Mouse (Mus musculus): ENCODE data around the gene Gspt1. TPM values are rescaled to one million over a fixed set of nuclear protein-coding genes. Genes with fewer than 3 reads are reported as not detected.

The Gspt1 gene
- polyA plus RNA-seq, 1 experiment: 26.2 TPM

GRCm38 (mm10) chr16:11263266-11263665, 9.1 kb upstream of the Gspt1 start:
- no peak overlapping the region for H3K4me3 ChIP-seq (ENCODE audit: extremely low read depth, insufficient read depth, insufficient read length)
- no peak for DNase-seq (ENCODE audit: low read depth in 1 of 2, low spot score in 2 of 2)
- H3K27me3 ChIP-seq (ENCODE audit: control insufficient read depth, insufficient read depth, low read length): no peaks in the 10 kb centered on the region
- no peak overlapping the region for H3K27ac ChIP-seq (ENCODE audit: insufficient read depth, low read length)
- TF ChIP-seq POLR2A (IDR thresholded peaks at IDR 0.05; ENCODE audit: low read depth, low read length): no peak
- no peak for TF ChIP-seq CTCF (IDR thresholded peaks at IDR 0.05; ENCODE audit: extremely low read depth, insufficient read depth, insufficient read length, insufficient replicate concordance)
- H3K4me1 ChIP-seq (ENCODE audit: control insufficient read depth, insufficient read depth, insufficient read length): no peaks in the 10 kb centered on the region
- no peaks in the 10 kb centered on the region for H3K36me3 ChIP-seq (ENCODE audit: control insufficient read depth, insufficient read depth, low read length)

- no peaks in the 10 kb centered on the region for H3K27me3 ChIP-seq (ENCODE audit: control insufficient read depth, insufficient read depth, low read length)
- no peak for DNase-seq (ENCODE audit: low read depth in 1 of 2, low spot score in 2 of 2)
- TF ChIP-seq POLR2A (IDR thresholded peaks at IDR 0.05; ENCODE audit: low read depth, low read length): no peak
- TF ChIP-seq CTCF (IDR thresholded peaks at IDR 0.05; ENCODE audit: extremely low read depth, insufficient read depth, insufficient read length, insufficient replicate concordance): no peak
- peak overlapping the region; percentile 84 for H3K27ac ChIP-seq (ENCODE audit: insufficient read depth, low read length)
- no peaks in the 10 kb centered on the region for H3K4me1 ChIP-seq (ENCODE audit: control insufficient read depth, insufficient read depth, insufficient read length)
- WGBS: 21% methylated on average over 10 of the region's 10 CpGs
- H3K36me3 ChIP-seq (ENCODE audit: control insufficient read depth, insufficient read depth, low read length): no peaks in the 10 kb centered on the region
- peak overlapping the region; percentile 69 for H3K4me3 ChIP-seq (ENCODE audit: extremely low read depth, insufficient read depth, insufficient read length)
These were observed 619 bp upstream of the Gspt1 start for GRCm38 (mm10) chr16:11254723-11255164.

- DNase-seq (ENCODE audit: low read depth in 1 of 2, low spot score in 2 of 2): peak; percentile 14 to 37
- Histone ChIP-seq H3K4me1 (ENCODE audit: control insufficient read depth, insufficient read depth, insufficient read length) (no peaks in the 10 kb centered on the region), H3K27ac (ENCODE audit: insufficient read depth, low read length) (peak overlapping the region; percentile 93), H3K27me3 (ENCODE audit: control insufficient read depth, insufficient read depth, low read length) (no peaks in the 10 kb centered on the region), H3K4me3 (ENCODE audit: extremely low read depth, insufficient read depth, insufficient read length) (peak overlapping the region; percentile 92), H3K36me3 (ENCODE audit: control insufficient read depth, insufficient read depth, low read length) (no peaks in the 10 kb centered on the region)
- under 1% methylated on average over 54 of the region's 58 CpGs for WGBS
- TF ChIP-seq POLR2A (IDR thresholded peaks at IDR 0.05; ENCODE audit: low read depth, low read length) (no peak), CTCF (IDR thresholded peaks at IDR 0.05; ENCODE audit: extremely low read depth, insufficient read depth, insufficient read length, insufficient replicate concordance) (no peak)
These were observed 877 bp downstream of the Gspt1 start for GRCm38 (mm10) chr16:11253065-11253831.

- TF ChIP-seq CTCF (IDR thresholded peaks at IDR 0.05; ENCODE audit: extremely low read depth, insufficient read depth, insufficient read length, insufficient replicate concordance) (no peak), POLR2A (IDR thresholded peaks at IDR 0.05; ENCODE audit: low read depth, low read length) (no peak)
- Histone ChIP-seq H3K27ac (ENCODE audit: insufficient read depth, low read length) (no peak overlapping the region), H3K4me1 (ENCODE audit: control insufficient read depth, insufficient read depth, insufficient read length) (no peaks in the 10 kb centered on the region), H3K27me3 (ENCODE audit: control insufficient read depth, insufficient read depth, low read length) (no peaks in the 10 kb centered on the region), H3K36me3 (ENCODE audit: control insufficient read depth, insufficient read depth, low read length) (no peaks in the 10 kb centered on the region), H3K4me3 (ENCODE audit: extremely low read depth, insufficient read depth, insufficient read length) (no peak overlapping the region)
- no peak for DNase-seq (ENCODE audit: low read depth in 1 of 2, low spot score in 2 of 2)
- WGBS: 80% methylated on average over 2 of the region's 2 CpGs
These were observed 6.3 kb downstream of the Gspt1 start for GRCm38 (mm10) chr16:11247791-11248190.

GRCm38 (mm10) chr16:11245767-11246166, 8.4 kb downstream of the Gspt1 start:
- no peak overlapping the region for H3K27ac ChIP-seq (ENCODE audit: insufficient read depth, low read length)
- H3K4me1 ChIP-seq (ENCODE audit: control insufficient read depth, insufficient read depth, insufficient read length): no peaks in the 10 kb centered on the region
- no peak for DNase-seq (ENCODE audit: low read depth in 1 of 2, low spot score in 2 of 2)
- TF ChIP-seq POLR2A (IDR thresholded peaks at IDR 0.05; ENCODE audit: low read depth, low read length) (no peak), CTCF (IDR thresholded peaks at IDR 0.05; ENCODE audit: extremely low read depth, insufficient read depth, insufficient read length, insufficient replicate concordance) (no peak)
- no peak overlapping the region for H3K4me3 ChIP-seq (ENCODE audit: extremely low read depth, insufficient read depth, insufficient read length)
- no peaks in the 10 kb centered on the region for H3K27me3 ChIP-seq (ENCODE audit: control insufficient read depth, insufficient read depth, low read length)
- WGBS: 71% methylated on average over 9 of the region's 9 CpGs
- H3K36me3 ChIP-seq (ENCODE audit: control insufficient read depth, insufficient read depth, low read length): no peaks in the 10 kb centered on the region

GRCm38 (mm10) chr16:11242401-11242800, 11.7 kb downstream of the Gspt1 start:
- Histone ChIP-seq H3K27me3 (ENCODE audit: control insufficient read depth, insufficient read depth, low read length) (no peaks in the 10 kb centered on the region), H3K36me3 (ENCODE audit: control insufficient read depth, insufficient read depth, low read length) (peaks cover 4% of the 10 kb centered on the region), H3K4me1 (ENCODE audit: control insufficient read depth, insufficient read depth, insufficient read length) (no peaks in the 10 kb centered on the region), H3K27ac (ENCODE audit: insufficient read depth, low read length) (no peak overlapping the region), H3K4me3 (ENCODE audit: extremely low read depth, insufficient read depth, insufficient read length) (no peak overlapping the region)
- 95% methylated on average over 1 of the region's 1 CpGs for WGBS
- no peak for DNase-seq (ENCODE audit: low read depth in 1 of 2, low spot score in 2 of 2)
- TF ChIP-seq CTCF (IDR thresholded peaks at IDR 0.05; ENCODE audit: extremely low read depth, insufficient read depth, insufficient read length, insufficient replicate concordance) (no peak), POLR2A (IDR thresholded peaks at IDR 0.05; ENCODE audit: low read depth, low read length) (no peak)

GRCm38 (mm10) chr16:11217801-11218200, 36.3 kb downstream of the Gspt1 start:
- H3K27ac ChIP-seq (ENCODE audit: insufficient read depth, low read length): no peak overlapping the region
- DNase-seq (ENCODE audit: low read depth in 1 of 2, low spot score in 2 of 2): no peak
- WGBS: 91% methylated on average over 3 of the region's 3 CpGs
- no peaks in the 10 kb centered on the region for H3K27me3 ChIP-seq (ENCODE audit: control insufficient read depth, insufficient read depth, low read length)
- H3K4me1 ChIP-seq (ENCODE audit: control insufficient read depth, insufficient read depth, insufficient read length): no peaks in the 10 kb centered on the region
- H3K36me3 ChIP-seq (ENCODE audit: control insufficient read depth, insufficient read depth, low read length): peaks cover 18% of the 10 kb centered on the region
- TF ChIP-seq POLR2A (IDR thresholded peaks at IDR 0.05; ENCODE audit: low read depth, low read length) (no peak), CTCF (IDR thresholded peaks at IDR 0.05; ENCODE audit: extremely low read depth, insufficient read depth, insufficient read length, insufficient replicate concordance) (no peak)
- no peak overlapping the region for H3K4me3 ChIP-seq (ENCODE audit: extremely low read depth, insufficient read depth, insufficient read length)

All from spleen, adult 2 months (tissue).